Mouse (Mus musculus) spleen, adult 2 months (tissue): ENCODE results near the gene Tctex1d2.

Experiments used
- CTCF ChIP-seq: fragments of 200-500 bp; IDR thresholded peaks from 2 replicates; pipeline ENCODE4 v1.5.1; 2011; ENCODE audit warnings: mild to moderate bottlenecking, inconsistent platforms; ENCODE audit not compliant: insufficient read depth, insufficient read length, insufficient replicate concordance; ENCODE audit errors: extremely low read depth
- POLR2A ChIP-seq: fragments of 200-500 bp; IDR thresholded peaks from 2 replicates; pipeline ENCODE4 v1.6.1; 2011; ENCODE audit warnings: low read depth, low read length, inconsistent platforms

- TF ChIP-seq CTCF: no peak
- TF ChIP-seq POLR2A: no peak
Measured at GRCm38 (mm10) chr16:32477315-32477714, 57.8 kb downstream of the Tctex1d2 start.
